Mouse (Mus musculus): ENCODE data around the gene Pcgf2. TPM values are rescaled to one million over a fixed set of nuclear protein-coding genes. Genes with fewer than 3 reads are reported as not detected.
A peak's percentile ranks its signal among the peaks of the same experiment; 100 is the strongest.
"Not testable (repeated sequence)": the region's sequence is repeated elsewhere in the genome, so short reads cannot be mapped to it uniquely, and the experiment has no call there.

The Pcgf2 gene
- total RNA-seq, 2 experiments from 2014 or later, result 0.96 to 2.3 TPM

DNA sequence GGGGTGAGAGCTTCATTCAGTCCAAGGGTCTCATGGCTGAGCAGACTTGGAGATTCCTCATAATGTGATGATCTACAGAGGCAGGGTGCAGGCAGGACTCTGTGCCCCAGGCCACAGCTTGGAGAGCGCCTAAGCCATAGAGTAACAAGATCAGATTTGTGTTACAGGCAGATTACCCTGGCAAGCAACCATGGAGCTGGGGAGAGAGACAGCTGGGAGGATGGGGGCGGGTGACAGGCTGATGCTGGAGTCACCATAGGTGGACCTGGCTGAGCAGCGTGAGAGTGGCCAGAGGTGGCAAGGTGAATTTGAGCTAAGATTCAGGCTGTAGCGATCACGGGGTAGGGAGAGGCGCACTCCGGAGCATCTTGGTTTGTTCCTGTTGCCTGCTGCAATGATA lies 32.1 kb downstream of the Pcgf2 start:
- peak; percentile 71 for DNase-seq (ENCODE audit: low spot score)

GRCm38 (mm10) chr11:97666794-97667193 lies 33.5 kb downstream of the Pcgf2 start:
- no peak for DNase-seq (ENCODE audit: low spot score)

GRCm38 (mm10) chr11:97666221-97666620 lies 34.1 kb downstream of the Pcgf2 start:
- DNase-seq (ENCODE audit: low spot score), result no peak

DNA sequence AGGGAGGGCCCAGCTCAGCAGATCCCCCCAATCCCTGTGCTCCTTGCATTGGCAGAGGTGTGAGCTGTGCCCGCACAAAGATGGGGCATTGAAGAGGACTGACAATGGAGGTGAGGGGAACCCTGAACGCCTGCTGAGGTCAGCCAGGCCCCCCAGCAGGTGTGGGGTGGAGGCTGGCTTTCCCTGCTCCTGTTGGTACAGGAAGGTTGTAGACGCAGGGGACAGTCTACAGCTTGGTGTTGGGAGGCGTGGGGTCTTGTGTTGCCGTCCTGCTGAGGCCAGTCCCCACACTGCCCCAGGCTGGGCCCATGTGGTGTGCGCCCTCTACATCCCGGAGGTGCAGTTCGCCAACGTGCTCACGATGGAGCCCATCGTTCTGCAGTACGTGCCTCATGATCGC lies 34.9 kb downstream of the Pcgf2 start:
- DNase-seq (ENCODE audit: low spot score), result no peak

- no peak for DNase-seq (ENCODE audit: low spot score)
Observed at GRCm38 (mm10) chr11:97664771-97665240, 35.5 kb downstream of the Pcgf2 start.

GRCm38 (mm10) chr11:97664339-97664665 lies 36.0 kb downstream of the Pcgf2 start:
- DNase-seq (ENCODE audit: low spot score), result no peak

DNA sequence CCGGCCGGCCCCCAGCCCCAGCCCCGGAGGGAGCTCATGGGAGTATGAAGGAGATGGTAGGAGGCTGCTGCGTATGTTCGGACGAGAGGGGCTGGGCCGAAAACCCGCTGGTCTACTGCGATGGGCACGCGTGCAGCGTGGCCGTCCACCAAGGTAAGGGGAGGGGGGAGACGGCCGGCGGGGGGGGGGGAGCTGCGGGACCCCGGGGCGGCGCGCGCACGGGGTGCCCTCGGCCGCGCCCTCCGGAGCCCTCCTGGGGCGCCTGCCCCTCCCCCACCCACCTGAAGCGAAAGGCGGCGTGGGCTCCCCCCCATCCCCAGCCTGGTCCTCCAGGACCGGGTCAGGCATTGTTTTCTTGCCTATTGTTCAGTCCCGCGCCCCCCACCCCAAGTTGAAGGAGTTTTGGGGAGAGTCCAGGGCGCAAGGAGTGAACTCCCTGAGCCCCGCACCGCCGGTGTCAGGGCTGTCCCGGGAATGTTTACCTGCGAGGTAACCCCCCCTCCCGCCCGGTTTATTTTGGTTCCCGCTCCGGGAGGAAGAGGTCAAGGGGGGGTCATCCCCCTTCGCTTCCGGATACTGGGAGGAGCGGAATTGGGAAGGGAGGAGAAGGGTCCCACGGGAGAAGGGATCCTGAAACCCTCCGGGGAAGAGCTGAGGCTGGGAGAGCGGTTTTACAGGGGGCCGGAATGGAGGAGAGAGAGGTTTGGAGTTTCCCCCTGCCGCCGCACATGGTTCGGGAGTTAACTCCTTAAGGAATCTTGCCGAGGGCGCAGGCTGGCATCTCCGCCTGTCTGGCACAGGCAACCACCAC lies 36.6 kb downstream of the Pcgf2 start:
- DNase-seq (ENCODE audit: low spot score), result peak; percentile 64

DNA sequence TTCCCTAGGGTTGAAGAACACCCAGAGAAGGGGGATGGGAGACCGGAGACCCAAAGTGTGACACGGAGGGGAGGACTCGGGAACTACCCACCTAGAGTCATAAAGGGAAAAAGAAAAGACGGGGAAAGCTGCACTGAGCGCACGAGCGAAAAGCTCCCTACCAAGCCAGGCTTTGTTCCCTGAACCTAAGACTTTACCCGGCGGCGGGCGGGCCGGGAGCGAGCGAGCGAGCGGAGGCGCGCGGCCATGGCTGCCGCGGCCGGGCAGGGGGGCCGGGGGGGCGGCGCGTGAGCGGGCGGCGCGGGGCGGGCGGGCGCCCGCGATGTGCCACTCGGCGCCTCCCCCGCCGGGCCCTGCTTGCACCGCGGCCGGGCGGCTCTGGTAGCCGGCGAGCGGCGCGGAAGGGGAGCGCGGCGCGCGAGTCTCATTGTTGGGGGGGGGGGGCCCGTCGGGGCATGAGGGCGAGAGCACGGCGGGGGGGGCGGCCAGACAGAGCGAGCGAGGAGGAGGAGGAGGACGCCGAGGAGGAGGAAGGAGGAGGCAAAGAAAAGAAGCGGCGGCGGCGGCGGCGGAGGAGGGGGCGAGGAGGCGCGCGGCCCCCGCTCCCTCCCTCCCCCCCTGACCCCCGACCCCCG lies 37.3 kb downstream of the Pcgf2 start, which contains the start of gene Mllt6:
TSS of gene Mllt6 (plus strand) at position 522 of the 635 bp plus-strand sequence.
- DNase-seq (ENCODE audit: low spot score), result peak; percentile 80

DNA sequence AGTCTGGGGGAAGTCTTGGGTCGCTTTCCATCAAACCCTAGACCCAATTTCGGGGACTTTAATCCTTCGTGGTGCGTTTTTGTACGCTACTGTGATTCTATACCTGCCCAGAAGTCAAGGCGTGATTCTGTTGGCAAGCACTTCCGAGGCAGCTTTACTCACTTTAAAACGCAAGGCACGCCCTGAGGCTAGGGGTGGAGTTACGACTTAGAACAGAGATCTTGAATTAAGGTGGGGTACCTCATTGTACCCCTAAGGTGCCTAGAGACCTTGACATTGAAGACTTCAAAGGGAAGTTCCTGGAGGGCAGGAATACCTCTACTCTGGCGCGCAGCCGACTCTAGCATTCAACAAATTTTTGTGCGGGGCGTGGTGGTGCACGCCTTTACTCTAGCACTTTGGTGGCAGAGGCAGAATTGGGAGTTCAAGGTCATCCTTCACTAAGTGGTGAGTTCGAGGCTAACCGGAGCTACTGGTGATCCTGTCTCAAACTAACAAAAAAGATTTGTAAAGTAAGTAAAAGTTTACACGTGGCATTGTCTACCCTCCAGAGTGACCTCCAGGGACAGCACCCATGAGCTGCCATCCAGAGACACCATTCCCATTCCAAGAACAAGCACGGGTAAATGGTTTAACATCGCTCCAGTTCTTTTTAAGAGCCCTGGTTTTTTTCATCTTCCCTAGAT lies 37.9 kb downstream of the Pcgf2 start:
- DNase-seq (ENCODE audit: low spot score), result peak; percentile 39

- DNase-seq (ENCODE audit: low spot score), result peak; percentile 79
Observed at GRCm38 (mm10) chr11:97661648-97662133, 38.6 kb downstream of the Pcgf2 start.

GRCm38 (mm10) chr11:97660734-97661647 lies 39.3 kb downstream of the Pcgf2 start:
- DNase-seq (ENCODE audit: low spot score), result no peak

GRCm38 (mm10) chr11:97659990-97660714 lies 40.1 kb downstream of the Pcgf2 start:
- peak; percentile 74 for DNase-seq (ENCODE audit: low spot score)

DNA sequence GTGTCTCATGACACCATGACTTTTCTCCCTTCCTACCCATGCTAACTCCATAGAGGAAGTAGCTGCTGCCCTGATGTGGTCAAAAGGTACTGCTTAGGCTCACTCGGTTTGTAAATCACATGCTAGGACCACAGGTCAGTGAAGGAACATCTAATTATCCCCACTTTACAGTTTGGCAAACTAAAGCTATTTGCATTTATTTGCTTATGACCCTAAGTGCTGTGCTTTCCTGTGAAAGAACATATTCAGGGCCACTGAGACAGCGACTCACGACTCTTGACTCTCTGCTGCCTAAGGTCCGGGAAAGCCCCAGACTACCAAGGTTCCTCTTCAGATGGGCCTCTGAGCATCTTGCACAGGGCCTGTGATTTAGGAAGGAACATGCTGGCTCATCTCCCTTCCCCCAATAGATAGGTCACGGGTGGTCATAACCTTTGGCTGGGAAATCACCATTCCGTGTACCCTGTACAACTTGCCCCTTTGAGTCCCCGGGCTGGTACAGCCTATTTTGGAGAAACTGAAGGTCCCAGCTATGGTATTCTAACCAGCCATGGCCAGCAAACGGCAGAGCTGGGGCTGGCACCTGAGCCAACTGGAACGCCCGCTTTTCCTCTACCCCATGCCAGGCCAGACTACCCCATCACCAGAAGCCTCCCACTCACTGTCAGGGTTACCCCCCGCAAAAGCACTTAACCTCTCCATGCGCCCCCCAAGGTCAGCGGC lies 40.9 kb downstream of the Pcgf2 start:
- DNase-seq (ENCODE audit: low spot score), result peak; percentile 24

DNA sequence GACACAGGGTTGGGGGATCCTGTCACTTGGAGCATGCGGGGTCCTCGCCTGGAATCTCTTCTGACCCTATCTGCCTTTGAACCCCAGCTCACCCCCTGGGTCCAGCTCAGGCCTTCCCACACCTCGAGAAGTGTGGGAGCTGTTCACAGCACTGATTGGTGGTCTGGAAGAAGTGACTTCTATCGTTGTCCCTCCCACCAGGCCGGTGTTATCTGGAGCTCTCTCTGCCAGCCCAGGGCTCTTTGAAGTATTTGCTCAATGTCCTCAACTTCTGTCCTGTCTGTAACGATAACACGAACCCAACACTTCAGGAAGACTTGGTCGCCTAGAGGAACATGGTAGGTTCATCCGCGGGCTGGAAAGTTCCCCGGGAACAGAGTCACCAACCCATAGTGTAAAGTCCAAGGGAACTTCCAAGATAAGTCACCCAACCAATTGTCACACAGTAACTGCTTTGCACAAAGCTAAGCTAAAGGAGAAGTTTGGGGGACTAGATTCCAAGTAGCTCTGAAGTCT lies 41.5 kb downstream of the Pcgf2 start:
- no peak for DNase-seq (ENCODE audit: low spot score)

GRCm38 (mm10) chr11:97657967-97658366 lies 42.3 kb downstream of the Pcgf2 start:
- DNase-seq (ENCODE audit: low spot score), result not testable (repeated sequence)

- no peak for DNase-seq (ENCODE audit: low spot score)
Observed at GRCm38 (mm10) chr11:97657184-97657945, 42.9 kb downstream of the Pcgf2 start.

DNA sequence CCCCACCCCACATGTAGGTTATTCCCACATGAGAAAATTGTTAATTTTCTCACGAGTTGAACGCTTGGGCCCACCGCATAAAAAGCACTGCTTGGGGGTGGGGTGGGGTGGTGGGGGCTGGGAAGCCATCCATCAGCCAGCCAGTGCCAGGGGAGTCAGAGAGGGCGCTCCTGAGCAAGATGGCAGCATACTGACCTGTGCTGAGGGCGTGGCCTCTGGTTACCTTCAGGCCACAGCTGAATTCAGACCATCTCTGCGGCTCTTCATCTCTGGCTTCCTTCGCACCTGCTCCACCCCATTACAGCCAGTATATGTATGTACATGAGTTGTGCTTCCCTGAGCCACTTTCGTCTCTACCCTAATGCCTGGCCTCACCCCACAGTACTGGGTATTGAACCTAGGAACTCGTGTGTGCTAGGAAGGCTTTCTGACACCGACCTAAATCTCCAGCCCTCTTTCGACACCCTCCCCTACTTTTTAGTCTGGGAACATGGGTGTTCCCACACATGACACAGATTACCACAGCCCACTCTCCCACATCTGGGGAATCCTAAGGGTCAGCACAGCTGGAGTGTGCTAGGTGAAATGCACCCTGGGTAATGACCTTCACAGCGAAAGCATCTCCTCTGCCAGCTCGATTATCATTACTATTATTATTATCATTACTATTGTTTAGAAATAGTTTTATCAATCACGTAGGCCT lies 43.9 kb downstream of the Pcgf2 start:
- DNase-seq (ENCODE audit: low spot score), result no peak

DNA sequence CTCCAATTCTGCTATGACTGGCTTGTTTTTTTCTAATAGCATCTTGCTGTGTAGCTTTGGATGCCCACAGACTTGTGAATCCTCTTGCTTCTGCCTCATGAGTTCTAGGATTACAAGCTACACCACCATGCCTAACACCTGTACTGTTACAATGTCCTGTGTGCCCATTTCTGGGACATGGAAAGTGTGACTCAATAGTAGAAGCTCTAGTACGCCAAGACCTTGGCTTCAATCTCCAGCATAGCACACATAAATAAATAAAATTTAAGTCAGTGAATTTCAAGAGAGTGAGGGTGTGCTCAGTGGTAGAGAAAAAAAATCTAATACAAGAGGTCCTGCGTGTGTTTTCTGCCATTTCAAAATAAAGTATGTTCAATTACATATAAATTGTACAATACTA lies 46.1 kb downstream of the Pcgf2 start:
- DNase-seq (ENCODE audit: low spot score), result no peak

All from gastrocnemius, adult 18-20 months (tissue).